Mouse (Mus musculus): ENCODE results near the gene Usp37. TPM values are rescaled to one million over a fixed set of nuclear protein-coding genes. Genes with fewer than 3 reads are reported as not detected.
"Not testable (repeated sequence)": the region's sequence is repeated elsewhere in the genome, so short reads cannot be mapped to it uniquely, and the experiment has no call there.

Gene Usp37
- total and polyA plus RNA-seq, 2 experiments = 1.4 to 5.3 TPM

DNA sequence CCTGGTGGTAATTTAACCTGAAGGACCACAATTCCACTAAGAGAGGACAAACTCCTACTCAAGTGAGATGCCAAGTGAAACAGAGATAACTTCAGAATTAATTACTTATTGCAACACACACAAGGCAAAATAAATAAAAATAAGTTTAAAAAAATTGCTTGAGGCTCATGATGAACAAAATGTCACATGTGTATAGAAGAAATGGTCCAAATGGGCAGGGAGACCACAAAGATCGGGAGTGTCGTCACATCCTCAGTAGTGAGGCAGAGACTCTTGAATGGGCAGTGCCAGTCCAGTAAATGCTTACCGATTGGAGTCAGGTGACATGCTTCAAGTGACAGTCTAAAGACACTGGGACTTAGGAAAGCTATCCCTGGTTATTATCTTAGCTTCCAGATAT is 143.6 kb downstream of the Usp37 start:
- TF ChIP-seq CTCF (IDR thresholded peaks at IDR 0.05; ENCODE audit: low read depth, low read length) (no peak), POLR2A (IDR thresholded peaks at IDR 0.05; ENCODE audit: extremely low read depth, insufficient read depth, low read length) (no peak)
- Histone ChIP-seq H3K79me2 (ENCODE audit: control insufficient read depth, insufficient read depth, low read length) (no peaks in the 10 kb centered on the region), H3K36me3 (ENCODE audit: control insufficient read depth, insufficient read depth, low read length) (no peaks in the 10 kb centered on the region), H3K4me1 (ENCODE audit: control insufficient read depth, insufficient read depth, low read length) (peaks cover 8% of the 10 kb centered on the region), H3K4me3 (ENCODE audit: insufficient read depth, low read depth, low read length) (no peak overlapping the region), H3K9ac (ENCODE audit: low read depth, low read length) (no peak overlapping the region), H3K27ac (replicated peaks; ENCODE audit: insufficient read depth, low read depth, low read length) (no peak overlapping the region), H3K27me3 (ENCODE audit: control insufficient read depth, insufficient read depth, low read length) (no peaks in the 10 kb centered on the region)
- peak; percentile 98 for DNase-seq (ENCODE audit: extremely low read depth, low read depth, low spot score)
- 22% methylated on average over 3 of the region's 3 CpGs for WGBS

DNA sequence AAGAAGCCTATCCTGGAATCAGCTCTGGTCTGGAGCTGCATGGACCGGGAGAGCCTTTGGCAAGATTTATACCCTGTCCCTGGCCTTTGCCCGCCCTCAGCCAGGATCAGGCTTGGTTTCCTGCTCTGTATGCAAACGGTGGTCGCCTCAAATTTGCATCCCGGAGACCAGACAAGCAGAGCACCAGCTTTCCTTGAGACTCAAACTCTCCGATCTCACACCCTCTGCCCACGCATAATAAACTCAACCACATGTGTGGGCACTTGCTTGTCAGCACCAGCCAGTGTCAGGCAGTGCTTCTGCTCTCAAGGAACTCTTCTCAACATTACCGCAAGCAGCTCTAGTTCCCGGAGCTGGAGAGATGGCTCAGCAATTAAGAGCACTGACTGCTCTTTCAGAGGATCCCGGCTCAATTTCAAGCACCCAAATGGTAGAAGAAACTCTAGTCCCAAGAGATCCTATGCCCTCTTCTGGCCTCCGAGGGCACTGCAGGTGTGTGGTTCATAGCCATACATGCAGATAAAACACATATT is 146.1 kb downstream of the Usp37 start:
- peak; percentile 70 for DNase-seq (ENCODE audit: extremely low read depth, low read depth, low spot score)
- Histone ChIP-seq H3K4me1 (ENCODE audit: control insufficient read depth, insufficient read depth, low read length) (peaks cover 23% of the 10 kb centered on the region), H3K27ac (replicated peaks; ENCODE audit: insufficient read depth, low read depth, low read length) (peak overlapping the region; percentile 85), H3K27me3 (ENCODE audit: control insufficient read depth, insufficient read depth, low read length) (no peaks in the 10 kb centered on the region), H3K36me3 (ENCODE audit: control insufficient read depth, insufficient read depth, low read length) (peaks cover 11% of the 10 kb centered on the region; the same call in 1 of the 2 replicates), H3K79me2 (ENCODE audit: control insufficient read depth, insufficient read depth, low read length) (peaks cover 10% of the 10 kb centered on the region; the same call in 1 of the 2 replicates), H3K4me3 (ENCODE audit: insufficient read depth, low read depth, low read length) (peak overlapping the region; percentile 34), H3K9ac (ENCODE audit: low read depth, low read length) (peak overlapping the region; percentile 70)
- 6% methylated on average over 11 of the region's 11 CpGs for WGBS
- TF ChIP-seq POLR2A (IDR thresholded peaks at IDR 0.05; ENCODE audit: extremely low read depth, insufficient read depth, low read length) (no peak), CTCF (IDR thresholded peaks at IDR 0.05; ENCODE audit: low read depth, low read length) (peak; percentile 64; the same call in 1 of the 2 replicates)

DNA sequence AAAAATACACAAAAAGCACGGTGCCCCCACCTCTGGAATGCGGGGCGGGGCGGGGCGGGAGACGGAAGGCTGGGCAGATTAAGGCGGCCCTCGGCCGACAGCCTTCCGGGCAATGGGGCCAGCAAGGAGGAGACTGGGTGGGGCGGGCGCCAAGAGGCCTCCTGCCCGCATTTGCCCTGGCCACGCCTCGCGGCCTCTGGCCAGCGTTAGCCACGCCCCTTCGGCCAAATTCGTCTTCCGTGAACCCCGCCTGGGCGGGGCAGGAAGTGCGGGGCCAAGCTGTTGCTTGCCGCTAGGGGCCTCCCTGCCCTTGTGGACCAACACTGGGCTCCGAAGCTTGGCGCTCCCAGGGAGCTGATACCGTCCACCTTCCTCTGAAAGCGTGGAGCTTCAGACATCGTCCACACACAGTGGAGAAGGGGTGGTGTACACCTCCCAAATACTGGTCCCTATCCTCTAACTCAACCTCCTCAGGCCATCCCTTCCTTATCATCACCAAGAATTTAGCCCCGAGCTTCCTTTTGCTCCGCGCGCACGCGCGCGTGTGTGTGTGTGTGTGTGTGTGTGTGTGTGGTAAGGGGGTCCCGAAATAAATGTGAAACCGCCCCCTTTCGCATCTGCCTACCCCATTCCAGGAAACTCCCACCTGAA is 146.7 kb downstream of the Usp37 start:
- Histone ChIP-seq H3K27ac (replicated peaks; ENCODE audit: insufficient read depth, low read depth, low read length) (peak overlapping the region; percentile 85), H3K4me1 (ENCODE audit: control insufficient read depth, insufficient read depth, low read length) (peaks cover 26% of the 10 kb centered on the region), H3K36me3 (ENCODE audit: control insufficient read depth, insufficient read depth, low read length) (peaks cover 11% of the 10 kb centered on the region; the same call in 1 of the 2 replicates), H3K4me3 (ENCODE audit: insufficient read depth, low read depth, low read length) (peak overlapping the region; percentile 34), H3K27me3 (ENCODE audit: control insufficient read depth, insufficient read depth, low read length) (no peaks in the 10 kb centered on the region), H3K9ac (ENCODE audit: low read depth, low read length) (peak overlapping the region; percentile 70), H3K79me2 (ENCODE audit: control insufficient read depth, insufficient read depth, low read length) (peaks cover 15% of the 10 kb centered on the region; the same call in 1 of the 2 replicates)
- peak; percentile 83 for TF ChIP-seq POLR2A (IDR thresholded peaks at IDR 0.05; ENCODE audit: extremely low read depth, insufficient read depth, low read length)
- peak; percentile 87 for TF ChIP-seq CTCF (IDR thresholded peaks at IDR 0.05; ENCODE audit: low read depth, low read length)
- WGBS = under 1% methylated on average over 39 of the region's 41 CpGs
- peak; percentile 92 for DNase-seq (ENCODE audit: extremely low read depth, low read depth, low spot score)

DNA sequence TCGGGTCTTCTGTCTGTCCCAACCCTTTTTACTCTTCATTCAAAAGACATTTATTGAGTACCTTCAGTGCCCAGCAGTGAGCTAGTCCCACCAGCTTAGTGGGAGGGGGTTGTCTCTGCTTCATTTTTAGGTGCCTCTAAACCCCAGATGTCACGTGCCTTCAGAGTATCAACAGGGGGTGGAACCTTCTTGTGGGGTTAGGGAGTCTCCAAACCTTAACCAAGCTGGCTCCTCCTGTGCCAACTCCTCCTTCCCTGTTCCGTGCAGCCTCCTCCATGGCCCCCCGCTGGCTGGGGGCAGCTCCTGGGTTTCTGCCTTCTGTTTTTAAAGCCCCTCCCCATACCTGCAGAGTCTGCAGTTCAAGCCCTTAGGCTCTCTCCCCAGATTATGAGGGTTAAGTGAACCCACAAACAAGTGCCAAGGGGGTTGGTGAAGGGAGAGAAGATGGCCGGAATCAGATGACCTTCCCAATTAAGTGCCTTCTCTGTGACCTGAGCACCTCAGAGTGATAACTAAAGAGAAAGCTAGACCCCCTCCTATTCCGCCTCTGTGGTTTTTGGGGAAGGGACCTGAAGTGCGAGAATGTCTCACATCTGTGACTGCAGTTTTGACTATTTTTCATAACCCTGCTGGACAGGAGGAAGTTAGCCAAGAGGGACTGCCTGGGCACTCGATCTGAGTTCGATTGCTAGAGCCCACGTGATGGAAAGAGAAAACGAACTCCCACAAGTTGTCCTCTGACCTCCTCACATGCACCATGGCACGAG is 147.4 kb downstream of the Usp37 start:
- Histone ChIP-seq H3K79me2 (ENCODE audit: control insufficient read depth, insufficient read depth, low read length) (peaks cover 17% of the 10 kb centered on the region; the same call in 1 of the 2 replicates), H3K36me3 (ENCODE audit: control insufficient read depth, insufficient read depth, low read length) (peaks cover 11% of the 10 kb centered on the region; the same call in 1 of the 2 replicates), H3K27ac (replicated peaks; ENCODE audit: insufficient read depth, low read depth, low read length) (peak overlapping the region; percentile 77), H3K4me1 (ENCODE audit: control insufficient read depth, insufficient read depth, low read length) (peaks cover 26% of the 10 kb centered on the region), H3K9ac (ENCODE audit: low read depth, low read length) (peak overlapping the region; percentile 23; the same call in 1 of the 2 replicates)
- 4% methylated on average over 12 of the region's 12 CpGs for WGBS
- not testable (repeated sequence) for H3K27me3 ChIP-seq (ENCODE audit: control insufficient read depth, insufficient read depth, low read length); H3K4me3 ChIP-seq (ENCODE audit: insufficient read depth, low read depth, low read length)
- peak; percentile 94 for DNase-seq (ENCODE audit: extremely low read depth, low read depth, low spot score)

DNA sequence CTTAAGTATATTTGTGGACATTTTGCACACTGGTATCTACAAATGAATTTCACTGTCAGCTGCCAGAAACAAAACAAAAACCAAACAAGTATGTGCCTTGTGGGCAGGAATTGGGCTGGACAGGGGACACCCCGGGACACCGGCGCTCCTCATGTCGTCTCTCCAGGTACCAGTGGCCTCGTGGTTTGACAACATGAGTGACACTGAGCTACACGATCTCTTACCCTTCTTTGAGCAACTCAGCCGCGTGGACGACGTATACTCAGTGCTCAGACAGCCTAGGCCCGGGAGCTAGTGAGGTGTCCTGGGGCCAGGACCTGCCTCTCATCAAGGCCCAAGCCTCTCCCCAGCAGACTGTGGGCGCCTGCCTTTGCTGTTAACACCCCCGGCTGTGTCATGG is 148.8 kb downstream of the Usp37 start:
- peaks cover 11% of the 10 kb centered on the region; the same call in 1 of the 2 replicates for H3K36me3 ChIP-seq (ENCODE audit: control insufficient read depth, insufficient read depth, low read length)
- H3K27me3 ChIP-seq (ENCODE audit: control insufficient read depth, insufficient read depth, low read length) = no peaks in the 10 kb centered on the region
- peak; percentile 37 for DNase-seq (ENCODE audit: extremely low read depth, low read depth, low spot score)
- H3K79me2 ChIP-seq (ENCODE audit: control insufficient read depth, insufficient read depth, low read length) = peaks cover 17% of the 10 kb centered on the region; the same call in 1 of the 2 replicates
- peaks cover 24% of the 10 kb centered on the region for H3K4me1 ChIP-seq (ENCODE audit: control insufficient read depth, insufficient read depth, low read length)
- no peak overlapping the region for H3K4me3 ChIP-seq (ENCODE audit: insufficient read depth, low read depth, low read length)
- TF ChIP-seq CTCF (IDR thresholded peaks at IDR 0.05; ENCODE audit: low read depth, low read length) (no peak), POLR2A (IDR thresholded peaks at IDR 0.05; ENCODE audit: extremely low read depth, insufficient read depth, low read length) (no peak)
- peak overlapping the region; percentile 18; the same call in 1 of the 2 replicates for H3K9ac ChIP-seq (ENCODE audit: low read depth, low read length)
- WGBS = 45% methylated on average over 12 of the region's 13 CpGs
- H3K27ac ChIP-seq (replicated peaks; ENCODE audit: insufficient read depth, low read depth, low read length) = peak overlapping the region; percentile 35

Measured in liver, adult 2 months (tissue).